Mouse (Mus musculus) CH12.LX (cell line): ENCODE results near the gene Nudt5. TPM values are rescaled to one million over a fixed set of nuclear protein-coding genes. Genes with fewer than 3 reads are reported as not detected.

Experiments
- DNase-seq: peaks from one replicate; pipeline ENCODE4 v3.0.0-alpha.2; 2013; ENCODE audit errors: extremely low read depth
- H3K27ac ChIP-seq: 2 replicates; pipeline ENCODE4 v1.5.1; 2012; ENCODE audit warnings: low read depth, mild to moderate bottlenecking, control low read depth, moderate library complexity; ENCODE audit not compliant: insufficient read depth
- H3K27me3 ChIP-seq: replicated peaks from 2 replicates; pipeline ENCODE3; 2012; ENCODE audit warnings: inconsistent platforms
- H3K36me3 ChIP-seq, 2 experiments: replicated peaks in 1 of 2; 2 replicates each; pipeline versions ENCODE3 to v1.6.1; 2012; ENCODE audit warnings: inconsistent platforms in 1 of 2, low read length in 1 of 2, mild to moderate bottlenecking in 1 of 2, mixed read lengths in 1 of 2, moderate library complexity in 1 of 2; ENCODE audit not compliant: control insufficient read depth in 1 of 2, insufficient read depth in 1 of 2
- H3K4me1 ChIP-seq, 2 experiments: 2 replicates each; pipeline ENCODE4 v1.6.1; 2012; ENCODE audit warnings: inconsistent platforms in 1 of 2, moderate library complexity in 1 of 2; ENCODE audit not compliant: insufficient read depth in 2 of 2, control insufficient read depth in 1 of 2
- H3K4me2 ChIP-seq: 2 replicates; pipeline ENCODE4 v1.6.1; 2012; ENCODE audit warnings: low read depth, mild to moderate bottlenecking, control low read depth; ENCODE audit not compliant: poor library complexity, insufficient read depth, severe bottlenecking
- H3K4me3 ChIP-seq, 3 experiments: fragments of 150-350 bp in 1 of 3; sonication (generic) in 1 of 3; replicated peaks in 1 of 3; 2 replicates each; pipeline versions ENCODE3 to v1.5.1; 2011 to 2012; ENCODE audit warnings: low read depth in 2 of 3, low read length in 2 of 3, mild to moderate bottlenecking in 2 of 3, moderate library complexity in 2 of 3, control low read depth in 1 of 3, improper control_type of control experiment in 1 of 3, inconsistent platforms in 1 of 3, mixed read lengths in 1 of 3; ENCODE audit not compliant: poor library complexity in 1 of 3
- H3K79me2 ChIP-seq: replicated peaks from 2 replicates; pipeline ENCODE4 v1.6.1; 2012; ENCODE audit warnings: mild to moderate bottlenecking, moderate library complexity; ENCODE audit not compliant: control insufficient read depth, poor library complexity, insufficient read depth, severe bottlenecking; ENCODE audit errors: extremely low read depth
- H3K9ac ChIP-seq: 2 replicates; pipeline ENCODE4 v1.6.1; 2012; ENCODE audit warnings: low read depth, mild to moderate bottlenecking, control low read depth, moderate library complexity; ENCODE audit not compliant: insufficient read depth
- H3K9me3 ChIP-seq: replicated peaks from 2 replicates; pipeline ENCODE3; 2012; ENCODE audit warnings: low read length, inconsistent platforms, mixed read lengths
- BHLHE40 ChIP-seq: IDR thresholded peaks from 2 replicates; pipeline ENCODE4 v1.6.1; 2011; ENCODE audit warnings: mild to moderate bottlenecking, low read depth, low read length, improper control_type of control experiment
- CHD1 ChIP-seq: IDR thresholded peaks from 2 replicates; pipeline ENCODE4 v1.6.1; 2012; ENCODE audit warnings: low read depth, low read length, improper control_type of control experiment, inconsistent platforms
- CHD2 ChIP-seq: IDR thresholded peaks from 2 replicates; pipeline ENCODE4 v1.6.1; 2011; ENCODE audit warnings: low read length, improper control_type of control experiment
- E2F4 ChIP-seq: IDR thresholded peaks from 2 replicates; pipeline ENCODE4 v1.6.1; 2011; ENCODE audit warnings: low read depth, low read length, improper control_type of control experiment; ENCODE audit not compliant: insufficient replicate concordance
- ELF1 ChIP-seq: IDR thresholded peaks from 2 replicates; pipeline ENCODE4 v1.6.1; 2014; ENCODE audit warnings: low read depth, mild to moderate bottlenecking, inconsistent platforms, low read length, improper control_type of control experiment
- EP300 ChIP-seq: IDR thresholded peaks from 2 replicates; pipeline ENCODE4 v1.6.1; 2011; ENCODE audit warnings: low read length, improper control_type of control experiment
- ETS1 ChIP-seq: conservative IDR thresholded peaks from 2 replicates; pipeline ENCODE4 v1.6.1; 2012; ENCODE audit warnings: low read depth, mild to moderate bottlenecking, inconsistent platforms, low read length, improper control_type of control experiment, moderate library complexity
- GABPA ChIP-seq: IDR thresholded peaks from 2 replicates; pipeline ENCODE4 v1.6.1; 2012; ENCODE audit warnings: low read depth, low read length, improper control_type of control experiment, inconsistent platforms; ENCODE audit not compliant: insufficient replicate concordance
- IRF4 ChIP-seq: IDR thresholded peaks from 2 replicates; pipeline ENCODE4 v1.6.1; 2014; ENCODE audit warnings: low read depth, mild to moderate bottlenecking, inconsistent platforms, low read length, improper control_type of control experiment
- JUN ChIP-seq: IDR thresholded peaks from 2 replicates; pipeline ENCODE4 v1.6.1; 2011; ENCODE audit warnings: low read depth, mild to moderate bottlenecking, low read length, improper control_type of control experiment, moderate library complexity; ENCODE audit not compliant: insufficient read depth
- JUND ChIP-seq: conservative IDR thresholded peaks from 2 replicates; pipeline ENCODE4 v1.6.1; 2011; ENCODE audit warnings: low read depth, low read length, improper control_type of control experiment
- KAT2A ChIP-seq: IDR thresholded peaks from 2 replicates; pipeline ENCODE4 v1.6.1; 2012; ENCODE audit warnings: low read length, improper control_type of control experiment, inconsistent platforms; ENCODE audit not compliant: insufficient replicate concordance
- MAFK ChIP-seq: IDR thresholded peaks from 2 replicates; pipeline ENCODE4 v1.6.1; 2011; ENCODE audit warnings: low read length, improper control_type of control experiment; ENCODE audit not compliant: insufficient replicate concordance
- MAZ ChIP-seq: IDR thresholded peaks from 2 replicates; pipeline ENCODE4 v1.6.1; 2012; ENCODE audit warnings: low read depth, mild to moderate bottlenecking, inconsistent platforms, low read length, improper control_type of control experiment, moderate library complexity
- MEF2A ChIP-seq: IDR thresholded peaks from 2 replicates; pipeline ENCODE4 v1.6.1; 2014; ENCODE audit warnings: low read depth, mild to moderate bottlenecking, inconsistent platforms, low read length, improper control_type of control experiment, borderline replicate concordance
- MYC ChIP-seq: IDR thresholded peaks from 2 replicates; pipeline ENCODE4 v1.6.1; 2011; ENCODE audit warnings: low read depth, mild to moderate bottlenecking, improper control_type of control experiment, low read length
- NELFE ChIP-seq: IDR thresholded peaks from 2 replicates; pipeline ENCODE4 v1.6.1; 2011; ENCODE audit warnings: low read depth, low read length, improper control_type of control experiment
- PAX5 ChIP-seq: IDR thresholded peaks from 2 replicates; pipeline ENCODE4 v1.6.1; 2012; ENCODE audit warnings: low read length, inconsistent platforms, mixed read lengths
- POLR2A ChIP-seq: IDR thresholded peaks from 2 replicates; pipeline ENCODE4 v1.6.1; 2011; ENCODE audit warnings: low read depth, mild to moderate bottlenecking, improper control_type of control experiment, low read length
- POLR2AphosphoS2 ChIP-seq: IDR thresholded peaks from 2 replicates; pipeline ENCODE4 v1.6.1; 2011; ENCODE audit warnings: low read depth, low read length, improper control_type of control experiment
- RAD21 ChIP-seq: IDR thresholded peaks from 2 replicates; pipeline ENCODE4 v1.6.1; 2011; ENCODE audit warnings: low read depth, mild to moderate bottlenecking, low read length, improper control_type of control experiment, moderate library complexity
- RCOR1 ChIP-seq: conservative IDR thresholded peaks from 2 replicates; pipeline ENCODE4 v1.6.1; 2012; ENCODE audit warnings: low read depth, mild to moderate bottlenecking, inconsistent platforms, low read length, improper control_type of control experiment
- SIN3A ChIP-seq: IDR thresholded peaks from 2 replicates; pipeline ENCODE4 v1.6.1; 2012; ENCODE audit warnings: low read length, improper control_type of control experiment, inconsistent platforms
- SMC3 ChIP-seq: IDR thresholded peaks from 2 replicates; pipeline ENCODE4 v1.6.1; 2011; ENCODE audit warnings: low read depth, low read length, improper control_type of control experiment
- TBP ChIP-seq: conservative IDR thresholded peaks from 2 replicates; pipeline ENCODE4 v1.6.1; 2011; ENCODE audit warnings: low read depth, low read length, improper control_type of control experiment
- TCF12 ChIP-seq: IDR thresholded peaks from 2 replicates; pipeline ENCODE4 v1.6.1; 2014; ENCODE audit warnings: low read depth, mild to moderate bottlenecking, inconsistent platforms, low read length, improper control_type of control experiment
- USF1 ChIP-seq: IDR thresholded peaks from 2 replicates; pipeline ENCODE4 v1.6.1; 2014; ENCODE audit warnings: low read depth, mild to moderate bottlenecking, inconsistent platforms, low read length, improper control_type of control experiment
- USF2 ChIP-seq: conservative IDR thresholded peaks from 2 replicates; pipeline ENCODE4 v1.6.1; 2011; ENCODE audit warnings: low read depth, low read length, improper control_type of control experiment
- ZC3H11A ChIP-seq: IDR thresholded peaks from 2 replicates; pipeline ENCODE4 v1.6.1; 2012; ENCODE audit warnings: low read depth, mild to moderate bottlenecking, inconsistent platforms, low read length, improper control_type of control experiment
- ZKSCAN1 ChIP-seq: IDR thresholded peaks from 2 replicates; pipeline ENCODE4 v1.6.1; 2012; ENCODE audit warnings: low read depth, inconsistent platforms, low read length, improper control_type of control experiment, borderline replicate concordance
- dilution Hi-C: fragments of 300-500 bp; cut with MboI; formaldehyde crosslinking; loops from 2 replicates; pipeline ENCODE4 v1.14.3; 2020; ENCODE audit warnings: low sequenced_read_pairs; ENCODE audit not compliant: extremely low pct_unique_long_range_greater_than_20kb, extremely low pct_ligation_motif_present
- in situ Hi-C: fragments of 300-500 bp; cut with MboI; formaldehyde crosslinking; loops from 3 replicates; pipeline ENCODE4 v1.14.3; 2019; ENCODE audit warnings: low sequenced_read_pairs, low pct_ligation_motif_present, low pct_unique_long_range_greater_than_20kb, mixed read lengths
- polyA plus RNA-seq: library from polyadenylated mRNA; unstranded; fragments of >175 nt; gene quantifications from 2 replicates; pipeline ENCODE4 v1.2.1, GENCODE M21; 2012; ENCODE audit warnings: low read depth; ENCODE audit not compliant: insufficient read length
- total RNA-seq, 2 experiments: library from RNA; depleted of rRNA; stranded (reverse); fragments of 300-350 nt in 1 of 2; fragments of >200 nt in 1 of 2; gene quantifications; 2 replicates each; pipeline ENCODE4 v1.2.3; 2012 to 2014

Nudt5 gene
- total and polyA plus RNA-seq, 3 experiments: 102 to 245 (median 128) TPM

DNA sequence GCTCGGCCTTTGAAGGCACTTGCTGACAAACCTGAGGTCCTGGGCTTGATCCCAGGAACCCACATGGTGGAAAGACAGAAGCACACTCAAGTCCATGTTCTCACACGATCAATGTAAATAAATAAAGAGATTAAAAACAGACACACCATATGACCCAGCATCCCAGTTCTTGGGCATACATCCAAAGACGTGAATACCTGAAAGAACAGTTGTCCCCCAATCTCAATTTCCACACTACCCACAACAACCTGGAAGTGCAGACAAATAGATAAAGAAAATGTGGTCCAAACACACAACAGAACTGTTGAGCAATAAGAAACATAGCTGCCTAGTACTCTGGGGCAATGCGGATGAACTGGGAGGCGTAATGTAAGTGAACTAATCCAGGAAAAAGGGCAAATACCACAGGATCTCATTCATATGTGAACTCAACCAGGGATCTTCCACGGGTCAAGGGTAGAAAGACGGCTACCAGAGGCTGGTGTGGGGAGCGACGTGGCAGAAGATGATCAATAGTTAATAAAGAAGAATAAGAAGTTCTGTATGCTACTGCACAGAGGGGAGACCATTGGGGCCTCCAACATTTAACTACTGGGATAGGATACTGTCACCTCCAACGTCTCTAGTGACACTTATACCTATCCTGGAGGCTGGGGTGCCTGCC, 42.8 kb upstream of the Nudt5 start:
- in situ Hi-C loops: loop anchor here (5.0 to 25.0 kb wide), 4 partner anchors 87 to 715 kb away; partner anchors contain the start of gene Camk1d
- no peak overlapping the region for H3K9ac ChIP-seq

DNA sequence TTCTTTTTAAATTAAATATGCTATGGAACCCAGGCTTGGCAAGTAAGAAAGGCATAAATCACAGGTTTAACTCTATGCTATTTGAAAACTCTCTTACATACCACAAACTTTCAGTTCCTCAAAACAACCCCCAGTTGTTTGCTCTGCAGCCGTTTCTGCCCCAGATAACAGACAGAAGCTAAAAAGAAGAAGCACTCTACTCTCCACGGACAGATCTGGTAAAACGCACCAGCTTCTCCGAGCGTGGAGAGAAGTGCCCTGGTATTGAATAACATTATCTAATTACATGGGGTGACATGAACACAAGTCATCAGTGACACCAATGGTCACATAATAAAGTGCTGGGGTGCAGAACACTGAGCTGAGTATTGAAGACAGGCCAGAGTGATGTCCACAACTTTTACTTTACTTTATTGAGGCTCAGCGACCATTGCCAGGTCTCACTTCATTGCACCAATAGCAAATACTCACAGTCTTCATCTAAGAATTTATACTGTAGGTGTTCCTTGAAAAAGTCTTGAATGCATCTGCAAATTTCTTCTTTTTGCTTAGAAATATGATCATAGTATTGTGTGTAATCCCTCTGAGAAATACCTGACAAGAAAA, 40.3 kb upstream of the Nudt5 start:
- Histone ChIP-seq H3K36me3 (peaks cover 31 to 65% of the 10 kb centered on the region in 2 experiments), H3K79me2 (no peaks in the 10 kb centered on the region), H3K4me3 (no peak overlapping the region), H3K4me2 (peak overlapping the region; percentile 97), H3K9ac (peak overlapping the region; percentile 31; the same call in 1 of the 2 replicates), H3K27me3 (no peaks in the 10 kb centered on the region), H3K27ac (peak overlapping the region; percentile 87), H3K4me1 (peaks cover 13 to 41% of the 10 kb centered on the region in 2 experiments), H3K9me3 (peaks cover 14% of the 10 kb centered on the region)
- in situ Hi-C loops (loop anchor here (5.0 to 25.0 kb wide), 4 partner anchors 90 to 717 kb away; partner anchors contain the start of gene Camk1d), dilution Hi-C loops (no loop called here)
- DNase-seq: peak; percentile 89
- TF ChIP-seq JUN (peak; percentile 38; the same call in 1 of the 2 replicates), ZKSCAN1 (no peak), JUND (peak; percentile 46; the same call in 1 of the 2 replicates), RCOR1 (peak; percentile 91), MYC (peak; percentile 52; the same call in 1 of the 2 replicates), TBP (no peak), SMC3 (peak; percentile 25; the same call in 1 of the 2 replicates), SIN3A (peak; percentile 71; the same call in 1 of the 2 replicates), CHD1 (0 out of 2 replicates have a peak, but pooled peaks have one; percentile 78), MEF2A (peak; percentile 81; the same call in 1 of the 2 replicates), ELF1 (no peak), MAFK (no peak), KAT2A (no peak), TCF12 (peak; percentile 66; the same call in 1 of the 2 replicates), USF2 (no peak), E2F4 (no peak), EP300 (peak; percentile 99), CHD2 (peak; percentile 63; the same call in 1 of the 2 replicates), IRF4 (peak; percentile 99), ZC3H11A (no peak), BHLHE40 (peak; percentile 64), PAX5 (no peak), POLR2AphosphoS2 (no peak), USF1 (no peak), RAD21 (peak; percentile 11), GABPA (no peak)

More for the DNA sequence above, 42.8 kb upstream of the Nudt5 start:
- TF ChIP-seq ETS1: no peak
- no peak for TF ChIP-seq GABPA
- no peak for TF ChIP-seq POLR2A
- no peak for TF ChIP-seq MAZ
- TF ChIP-seq SIN3A: no peak
- TF ChIP-seq NELFE: no peak
- TF ChIP-seq EP300: no peak
- TF ChIP-seq CHD2: no peak
- TF ChIP-seq BHLHE40: no peak
- no peak for TF ChIP-seq JUND
- Histone ChIP-seq H3K27ac (no peak overlapping the region), H3K4me2 (no peak overlapping the region), H3K9me3 (peaks cover 14% of the 10 kb centered on the region), H3K27me3 (no peaks in the 10 kb centered on the region), H3K4me1 (peaks cover 13 to 41% of the 10 kb centered on the region in 2 experiments), H3K36me3 (peaks cover 40 to 64% of the 10 kb centered on the region in 2 experiments), H3K79me2 (no peaks in the 10 kb centered on the region), H3K4me3 (no peak overlapping the region)
- no peak for DNase-seq
- dilution Hi-C loops: no loop called here
